Mouse (Mus musculus): ENCODE measurements around the gene Rhoh.

GRCm38 (mm10) chr5:65842947-65843346 is 18.1 kb upstream of the Rhoh start:
- no peak for TF ChIP-seq CTCF (IDR thresholded peaks at IDR 0.05; ENCODE audit: borderline replicate concordance, extremely low read depth, insufficient read depth, insufficient read length)
- no peak for TF ChIP-seq POLR2A (IDR thresholded peaks at IDR 0.05; ENCODE audit: borderline replicate concordance, extremely low read depth, insufficient read depth, insufficient read length, poor library complexity, severe bottlenecking)
